Comparison of ENCODE assay signal across 10 mouse cellular contexts in genomic region chr1:87829621-87830211, GRCm38 (mm10). TPM values are rescaled to one million over a fixed set of nuclear protein-coding genes. Genes with fewer than 3 reads are reported as not detected.
DNase-seq lines count a peak whose midpoint lies in the region; ATAC-seq and TF ChIP-seq lines count a peak whose summit lies in the region.
"Had no signal": no experiment of that assay in that cellular context is flagged by ENCODE, and none has a peak within 500 bp of the region (broad histone marks: within the 10 kb centered on the region; RNA-seq: fewer than 3 reads in every experiment).

No protein-coding gene starts in this region.

- H3K27me3 ChIP-seq in hindbrain, postnatal 0 days (ENCODE audit: insufficient read depth, low read length): no peaks in the 10 kb centered on the region
- H3K27me3 ChIP-seq in hindbrain, embryonic 13.5 days: no peaks in the 10 kb centered on the region
- no peaks in the 10 kb centered on the region for H3K27me3 ChIP-seq in embryonic facial prominence, embryonic 13.5 days

- H3K4me3 ChIP-seq in hindbrain, postnatal 0 days (ENCODE audit: low read length): no peak overlapping the region
- no peak overlapping the region for H3K4me3 ChIP-seq in hindbrain, embryonic 13.5 days
- H3K4me3 ChIP-seq in embryonic facial prominence, embryonic 13.5 days: no peak overlapping the region

- intact Hi-C loops in left cerebral cortex, postnatal 4 days (cut with DNase I): no loop called here

- ATAC-seq in hindbrain, postnatal 0 days: 0 out of 2 replicates have a peak, but pooled peaks have one; percentile 38
- ATAC-seq in hindbrain, embryonic 13.5 days (ENCODE audit: low FRiP score): no peak
- no peak for ATAC-seq in embryonic facial prominence, embryonic 13.5 days (ENCODE audit: insufficient number of reproducible peaks, insufficient read depth, low FRiP score, low TSS enrichment, low read depth)
- peak; percentile 50 for ATAC-seq in megakaryocyte progenitor cell, adult 5-6 weeks (replicated peaks; ENCODE audit: poor library complexity)
- ATAC-seq: midbrain, embryonic 16.5 days had no signal

- no peaks in the 10 kb centered on the region for H3K4me1 ChIP-seq in hindbrain, postnatal 0 days (ENCODE audit: insufficient read depth, low read length)
- H3K4me1 ChIP-seq in hindbrain, embryonic 13.5 days (replicated peaks): peaks cover 11% of the 10 kb centered on the region; the same call in 1 of the 2 replicates
- peaks cover 8% of the 10 kb centered on the region for H3K4me1 ChIP-seq in embryonic facial prominence, embryonic 13.5 days

- H3K36me3 ChIP-seq in hindbrain, postnatal 0 days (ENCODE audit: insufficient read depth, low read length): no peaks in the 10 kb centered on the region
- H3K36me3 ChIP-seq in hindbrain, embryonic 13.5 days: no peaks in the 10 kb centered on the region
- H3K36me3 ChIP-seq in embryonic facial prominence, embryonic 13.5 days: no peaks in the 10 kb centered on the region

- WGBS in hindbrain, postnatal 0 days: 54% methylated on average over 6 of the region's 6 CpGs
- 64% methylated on average over 6 of the region's 6 CpGs for WGBS in hindbrain, embryonic 13.5 days
- WGBS in embryonic facial prominence, embryonic 13.5 days: 57% methylated on average over 6 of the region's 6 CpGs

- no peak for TF ChIP-seq CTCF in hindbrain, postnatal 0 days (IDR thresholded peaks at IDR 0.05; ENCODE audit: low read depth)

- no peaks in the 10 kb centered on the region for H3K9me3 ChIP-seq in hindbrain, postnatal 0 days (ENCODE audit: low read length)
- H3K9me3 ChIP-seq in hindbrain, embryonic 13.5 days: no peaks in the 10 kb centered on the region
- no peaks in the 10 kb centered on the region for H3K9me3 ChIP-seq in embryonic facial prominence, embryonic 13.5 days

- no peak overlapping the region for H3K27ac ChIP-seq in hindbrain, postnatal 0 days
- no peak overlapping the region for H3K27ac ChIP-seq in hindbrain, embryonic 13.5 days
- peak overlapping the region; percentile 7; the same call in 1 of the 2 replicates for H3K27ac ChIP-seq in embryonic facial prominence, embryonic 13.5 days

- no peak for DNase-seq in hindbrain, postnatal 0 days (ENCODE audit: low spot score)
- DNase-seq in B cell, adult 2 months: peak; percentile 50 to 54
- no peak for DNase-seq in embryo, embryonic 10.5 days (ENCODE audit: low spot score)
- no peak for DNase-seq in adrenal gland, postnatal 4 days (ENCODE audit: low spot score in 2 of 2)
- DNase-seq in left cerebral cortex, postnatal 4 days: no peak
- DNase-seq: cerebellum, postnatal 10 days had no signal

- H3K4me2 ChIP-seq in hindbrain, postnatal 0 days (ENCODE audit: low read depth, low read length): no peak overlapping the region
- H3K4me2 ChIP-seq in hindbrain, embryonic 13.5 days: no peak overlapping the region
- no peak overlapping the region for H3K4me2 ChIP-seq in embryonic facial prominence, embryonic 13.5 days

- H3K9ac ChIP-seq in hindbrain, postnatal 0 days (replicated peaks; ENCODE audit: low read length): no peak overlapping the region
- H3K9ac ChIP-seq in hindbrain, embryonic 13.5 days: no peak overlapping the region
- no peak overlapping the region for H3K9ac ChIP-seq in embryonic facial prominence, embryonic 13.5 days

RNA-seq across cellular contexts. Expression of gene Dgkd, which starts 23.4 kb away (rescaled TPM):
- 71.0 and 78.0 TPM in 2 replicates for total RNA-seq in hindbrain, postnatal 0 days (2014; rRNA removed)
- 33.5 and 36.1 TPM in 2 replicates for polyA plus RNA-seq in hindbrain, postnatal 0 days (2015; fragmentation: Nextera tagmentation; extraction: Ambion mirVana)
- polyA plus RNA-seq in hindbrain, embryonic 13.5 days (2015; fragmentation: Nextera tagmentation; extraction: Ambion mirVana): 42.7 and 44.7 TPM in 2 replicates
- 28.8 and 33.0 TPM in 2 replicates for polyA plus RNA-seq in embryonic facial prominence, embryonic 13.5 days (2015; fragmentation: Nextera tagmentation; extraction: Ambion mirVana)
- total RNA-seq in megakaryocyte progenitor cell, adult 5-6 weeks (2015): 43.0 and 45.0 TPM in 2 replicates
- total RNA-seq in megakaryocyte progenitor cell, adult 5-6 weeks (2017): 44.3 and 46.7 TPM in 2 replicates
- total RNA-seq in adrenal gland, postnatal 4 days (2021): 10 to 100 TPM; 63.1 to 64.2 TPM
- total RNA-seq in left cerebral cortex, postnatal 4 days (2021): 100 to 1,000 TPM; 132 to 138 TPM

RNA-seq across cellular contexts. Expression of gene Sag, which starts 26.2 kb away (rescaled TPM):
- total RNA-seq in hindbrain, postnatal 0 days (2014; rRNA removed): 0.11 and 1.4 TPM in 2 replicates
- polyA plus RNA-seq in hindbrain, postnatal 0 days (2015; fragmentation: Nextera tagmentation; extraction: Ambion mirVana): 1.3 and 1.4 TPM in 2 replicates
- polyA plus RNA-seq in hindbrain, embryonic 13.5 days (2015; fragmentation: Nextera tagmentation; extraction: Ambion mirVana): 2.5 and 2.9 TPM in 2 replicates
- polyA plus RNA-seq in embryonic facial prominence, embryonic 13.5 days (2015; fragmentation: Nextera tagmentation; extraction: Ambion mirVana): 2.1 and 3.2 TPM in 2 replicates
- 0.46 and 0.62 TPM in 2 replicates for total RNA-seq in megakaryocyte progenitor cell, adult 5-6 weeks (2015)
- 0.14 and 0.25 TPM in 2 replicates for total RNA-seq in megakaryocyte progenitor cell, adult 5-6 weeks (2017)
- 1 to 10 TPM; 1.7 to 2.0 TPM for total RNA-seq in adrenal gland, postnatal 4 days (2021)
- 1 to 10 TPM; 1.1 to 2.0 TPM for total RNA-seq in left cerebral cortex, postnatal 4 days (2021)

Comparison
In these comparisons a context has a peak if more than half of its experiments do, and no peak if none do; other contexts are left out.
1. ATAC-seq: peak in hindbrain, postnatal 0 days (single experiment) and megakaryocyte progenitor cell, adult 5-6 weeks (single experiment); none in hindbrain, embryonic 13.5 days (single experiment) and embryonic facial prominence, embryonic 13.5 days (single experiment).
2. DNase-seq: peak in B cell, adult 2 months (2 of 2); none in hindbrain, postnatal 0 days (single experiment), embryo, embryonic 10.5 days (single experiment), adrenal gland, postnatal 4 days (0 of 2) and left cerebral cortex, postnatal 4 days (single experiment).